ENCODE assay signal across 18 mouse cellular contexts in genomic region chr2:121565911-121566310, GRCm38 (mm10). TPM values are rescaled to one million over a fixed set of nuclear protein-coding genes. Genes with fewer than 3 reads are reported as not detected.
DNase-seq lines count a peak whose midpoint lies in the region; ATAC-seq and TF ChIP-seq lines count a peak whose summit lies in the region.
"Had no signal": no experiment of that assay in that cellular context is flagged by ENCODE, and none has a peak within 500 bp of the region (broad histone marks: within the 10 kb centered on the region; RNA-seq: fewer than 3 reads in every experiment).

No protein-coding gene starts in this region.

- H3K4me1 ChIP-seq in hindbrain, embryonic 14.5 days (replicated peaks; ENCODE audit: control insufficient read depth, insufficient read depth, low read length): no peaks in the 10 kb centered on the region
- no peaks in the 10 kb centered on the region for H3K4me1 ChIP-seq in hindbrain, embryonic 11.5 days (replicated peaks; ENCODE audit: control insufficient read depth, insufficient read depth, low read length)
- H3K4me1 ChIP-seq: embryonic facial prominence, embryonic 12.5 days had no signal

- TF ChIP-seq CTCF in brain, embryonic 14.5 days (IDR thresholded peaks at IDR 0.05; ENCODE audit: borderline replicate concordance, extremely low read depth, insufficient read depth, insufficient read length): no peak

- ATAC-seq in hindbrain, embryonic 14.5 days (ENCODE audit: low FRiP score): peak; percentile 68; the same call in 1 of the 2 replicates
- ATAC-seq in hindbrain, embryonic 11.5 days (ENCODE audit: low FRiP score): no peak
- ATAC-seq: forebrain, embryonic 16.5 days; intestine, embryonic 16.5 days had no signal

- no peaks in the 10 kb centered on the region for H3K27me3 ChIP-seq in hindbrain, embryonic 14.5 days (ENCODE audit: control insufficient read depth, insufficient read depth, low read length)
- H3K27me3 ChIP-seq in hindbrain, embryonic 11.5 days (ENCODE audit: control insufficient read depth, insufficient read depth, low read length): no peaks in the 10 kb centered on the region
- H3K27me3 ChIP-seq: embryonic facial prominence, embryonic 12.5 days had no signal

- no peak for TF ChIP-seq POLR2A in brain, embryonic 14.5 days (IDR thresholded peaks at IDR 0.05; ENCODE audit: borderline replicate concordance, extremely low read depth, insufficient read depth, insufficient read length, poor library complexity, severe bottlenecking)

- H3K9ac ChIP-seq in hindbrain, embryonic 14.5 days: no peak overlapping the region
- no peak overlapping the region for H3K9ac ChIP-seq in hindbrain, embryonic 11.5 days (ENCODE audit: low read depth, low read length)
- H3K9ac ChIP-seq: embryonic facial prominence, embryonic 12.5 days; heart, embryonic 13.5 days had no signal

- H3K4me2 ChIP-seq in hindbrain, embryonic 14.5 days (replicated peaks): no peak overlapping the region
- no peak overlapping the region for H3K4me2 ChIP-seq in hindbrain, embryonic 11.5 days (replicated peaks; ENCODE audit: low read depth, low read length)
- H3K4me2 ChIP-seq: embryonic facial prominence, embryonic 12.5 days; heart, embryonic 13.5 days had no signal

- H3K9me3 ChIP-seq in hindbrain, embryonic 14.5 days (ENCODE audit: control insufficient read depth, low read length): no peaks in the 10 kb centered on the region
- no peaks in the 10 kb centered on the region for H3K9me3 ChIP-seq in hindbrain, embryonic 11.5 days (ENCODE audit: control insufficient read depth, low read length)
- H3K9me3 ChIP-seq: embryonic facial prominence, embryonic 12.5 days; heart, embryonic 13.5 days had no signal

- no peak overlapping the region; the same call in 1 of the 2 replicates for H3K27ac ChIP-seq in hindbrain, embryonic 14.5 days
- no peak overlapping the region for H3K27ac ChIP-seq in hindbrain, embryonic 11.5 days (ENCODE audit: low read depth, low read length)
- H3K27ac ChIP-seq: embryonic facial prominence, embryonic 12.5 days; heart, embryonic 13.5 days had no signal

- intact Hi-C loops in left cerebral cortex, postnatal 14 days (cut with DNase I): no loop called here

- WGBS in hindbrain, embryonic 14.5 days: 59% methylated on average over 5 of the region's 5 CpGs
- WGBS in hindbrain, embryonic 11.5 days: 79% methylated on average over 5 of the region's 5 CpGs

- DNase-seq in hindbrain, embryonic 14.5 days (ENCODE audit: low spot score): no peak
- DNase-seq in hindbrain, embryonic 11.5 days (ENCODE audit: low spot score): no peak
- DNase-seq in MN1 (ENCODE audit: low spot score): peak; percentile 48
- peak; percentile 8 for DNase-seq in brain, embryonic 14.5 days (ENCODE audit: low read depth)
- peak; percentile 57 for DNase-seq in retina, embryonic 14.5 days (ENCODE audit: low spot score)
- no peak for DNase-seq in left cerebral cortex, postnatal 14 days (ENCODE audit: low spot score in 2 of 2)
- DNase-seq in right cerebral cortex, postnatal 36 days (ENCODE audit: low spot score in 2 of 2): no peak
- DNase-seq: adrenal gland, adult 2 months; adrenal gland, postnatal 25 days; cerebellum, adult 11-12 months; cerebellum, adult 9-10 months; cerebellum, postnatal 25 days; gastrocnemius, postnatal 14 days; heart, postnatal 36 days had no signal

- H3K36me3 ChIP-seq in hindbrain, embryonic 14.5 days (replicated peaks; ENCODE audit: control insufficient read depth, insufficient read depth): peaks cover 42% of the 10 kb centered on the region
- H3K36me3 ChIP-seq in hindbrain, embryonic 11.5 days (ENCODE audit: control insufficient read depth, insufficient read depth, low read length): no peaks in the 10 kb centered on the region
- H3K36me3 ChIP-seq: embryonic facial prominence, embryonic 12.5 days; heart, embryonic 13.5 days had no signal

- H3K4me3 ChIP-seq in hindbrain, embryonic 14.5 days (replicated peaks; ENCODE audit: low read length): no peak overlapping the region
- no peak overlapping the region for H3K4me3 ChIP-seq in hindbrain, embryonic 11.5 days (ENCODE audit: low read depth, low read length)
- H3K4me3 ChIP-seq: embryonic facial prominence, embryonic 12.5 days; heart, embryonic 13.5 days had no signal

RNA-seq across cellular contexts. Expression of gene Wdr76, which starts 59.4 kb away (rescaled TPM):
- 3.2 and 3.8 TPM in 2 replicates for polyA plus RNA-seq in hindbrain, embryonic 14.5 days (2014; fragmentation: Nextera tagmentation; extraction: Ambion mirVana)
- 11.4 and 12.6 TPM in 2 replicates for polyA plus RNA-seq in hindbrain, embryonic 11.5 days (2014; fragmentation: Nextera tagmentation; extraction: Ambion mirVana)
- polyA plus RNA-seq in brain, embryonic 14.5 days (2012; rRNA removed): 7.7 and 10.6 TPM in 2 replicates
- total RNA-seq in left cerebral cortex, postnatal 14 days (2021): 1 to 10 TPM; 4.1 to 4.7 TPM

RNA-seq across cellular contexts. Expression of gene Mfap1a, which starts 59.4 kb away (rescaled TPM):
- 23.1 and 25.3 TPM in 2 replicates for polyA plus RNA-seq in hindbrain, embryonic 14.5 days (2014; fragmentation: Nextera tagmentation; extraction: Ambion mirVana)
- polyA plus RNA-seq in hindbrain, embryonic 11.5 days (2014; fragmentation: Nextera tagmentation; extraction: Ambion mirVana): 30.9 and 31.5 TPM in 2 replicates
- polyA plus RNA-seq in brain, embryonic 14.5 days (2012; rRNA removed): 10.8 and 18.4 TPM in 2 replicates
- total RNA-seq in left cerebral cortex, postnatal 14 days (2021): 10 to 100 TPM; 31.9 to 37.9 TPM

Comparison
In these comparisons a context has a peak if more than half of its experiments do, and no peak if none do; other contexts are left out.
1. DNase-seq: peak in MN1 (single experiment), brain, embryonic 14.5 days (single experiment) and retina, embryonic 14.5 days (single experiment); none in hindbrain, embryonic 14.5 days (single experiment), hindbrain, embryonic 11.5 days (single experiment), left cerebral cortex, postnatal 14 days (0 of 2) and right cerebral cortex, postnatal 36 days (0 of 2).